Mouse (Mus musculus) right cerebral cortex, adult 2 months (tissue): ENCODE measurements around the gene Gfra1.

ENCODE experiments used
- DNase-seq, 2 experiments: peaks; one replicate each; pipeline ENCODE4 v3.0.0; 2021 to 2022; ENCODE audit warnings: low spot score in 2 of 2

Gfra1 gene

GRCm38 (mm10) chr19:58335585-58336530 is 119.9 kb downstream of the Gfra1 start:
- DNase-seq: no peak

- peak in 1 of 2 experiments; percentile 16 for DNase-seq
These were observed 126.4 kb downstream of the Gfra1 start for GRCm38 (mm10) chr19:58329305-58329704.

GRCm38 (mm10) chr19:58328014-58328413 is 127.7 kb downstream of the Gfra1 start:
- no peak for DNase-seq

GRCm38 (mm10) chr19:58316474-58316873 is 139.2 kb downstream of the Gfra1 start:
- DNase-seq: no peak

- no peak for DNase-seq
These were observed 140.0 kb downstream of the Gfra1 start for GRCm38 (mm10) chr19:58315681-58316080.

- no peak for DNase-seq
These were observed 141.1 kb downstream of the Gfra1 start for GRCm38 (mm10) chr19:58314631-58315030.

GRCm38 (mm10) chr19:58313785-58314184 is 141.9 kb downstream of the Gfra1 start:
- no peak for DNase-seq

- no peak for DNase-seq
These were observed 143.2 kb downstream of the Gfra1 start for GRCm38 (mm10) chr19:58312492-58312891.

- no peak for DNase-seq
These were observed 145.1 kb downstream of the Gfra1 start for GRCm38 (mm10) chr19:58310334-58311315.

- DNase-seq: no peak
These were observed 146.0 kb downstream of the Gfra1 start for GRCm38 (mm10) chr19:58309620-58310275.

GRCm38 (mm10) chr19:58301105-58301504 is 154.6 kb downstream of the Gfra1 start:
- DNase-seq: no peak

GRCm38 (mm10) chr19:58297926-58298325 is 157.8 kb downstream of the Gfra1 start:
- peak in 1 of 2 experiments; percentile 33 for DNase-seq

- DNase-seq: no peak
These were observed 158.9 kb downstream of the Gfra1 start for GRCm38 (mm10) chr19:58296842-58297190.

- peak; percentile 28 to 37 for DNase-seq
These were observed 159.5 kb downstream of the Gfra1 start for GRCm38 (mm10) chr19:58295986-58296841.

- peak in 1 of 2 experiments; percentile 14 for DNase-seq
These were observed 167.6 kb downstream of the Gfra1 start for GRCm38 (mm10) chr19:58288145-58288544.

- DNase-seq: peak in 1 of 2 experiments; percentile 40
These were observed 180.4 kb downstream of the Gfra1 start for GRCm38 (mm10) chr19:58275281-58275680.

- no peak for DNase-seq
These were observed 183.9 kb downstream of the Gfra1 start for GRCm38 (mm10) chr19:58271815-58272214.

GRCm38 (mm10) chr19:58270778-58271177 is 184.9 kb downstream of the Gfra1 start:
- DNase-seq: peak; percentile 27 to 33

- no peak for DNase-seq
These were observed 187.2 kb downstream of the Gfra1 start for GRCm38 (mm10) chr19:58268476-58268875.

- no peak for DNase-seq
These were observed 189.1 kb downstream of the Gfra1 start for GRCm38 (mm10) chr19:58266600-58266999.

GRCm38 (mm10) chr19:58260934-58261333 is 194.8 kb downstream of the Gfra1 start:
- peak in 1 of 2 experiments; percentile 23 for DNase-seq
